Mouse (Mus musculus) adrenal gland, adult 8-10 months (tissue): ENCODE results near the gene Traip. TPM values are rescaled to one million over a fixed set of nuclear protein-coding genes. Genes with fewer than 3 reads are reported as not detected.

Experiments used
- DNase-seq: peaks from one replicate; pipeline ENCODE4 v3.0.0; 2022
- total RNA-seq, 4 experiments: library from RNA; stranded (reverse); gene quantifications; 2 replicates each; pipeline ENCODE4 v1.2.4; 2022

Traip gene
- total RNA-seq, 4 experiments from 2014 or later = 2.2 to 7.0 (median 4.2) TPM

DNA sequence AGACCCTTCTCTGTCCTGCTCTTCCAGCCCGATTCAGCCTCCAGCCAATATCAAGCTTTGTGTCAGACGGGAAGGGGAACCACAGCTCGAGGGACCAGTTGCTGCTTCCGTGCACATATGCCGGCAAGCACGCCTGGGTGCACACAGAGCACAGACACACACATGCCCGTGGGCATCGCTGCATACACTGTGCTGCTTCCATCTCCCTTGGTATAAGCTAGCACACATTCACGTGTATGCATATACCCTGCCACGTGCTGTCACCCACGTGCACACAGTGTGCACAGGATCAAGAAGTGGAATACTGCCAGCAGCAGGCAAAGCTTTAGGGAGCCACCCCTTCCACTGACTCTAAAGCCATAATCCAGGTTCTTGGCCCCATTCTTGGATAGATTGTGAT lies 15.8 kb upstream of the Traip start:
- no peak for DNase-seq

DNA sequence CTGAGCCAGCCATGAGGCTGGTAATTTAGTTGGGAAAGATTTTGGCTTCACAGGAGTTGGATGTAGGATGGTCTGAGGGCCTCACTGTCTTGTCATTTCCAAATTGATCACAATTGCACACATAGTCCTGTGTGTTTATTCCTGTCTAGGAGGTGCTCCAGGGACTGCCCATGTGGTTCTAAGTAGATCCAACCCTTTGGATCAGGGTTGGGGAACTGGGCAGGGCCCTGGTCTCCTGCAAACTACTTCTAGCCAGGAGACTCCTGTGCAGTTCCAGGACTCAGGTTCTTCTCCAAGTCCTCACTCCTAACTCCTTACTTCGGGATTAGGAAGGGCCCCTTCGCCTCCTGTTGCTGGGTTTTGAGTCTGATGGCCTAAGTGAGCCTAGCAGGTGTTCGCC lies 14.6 kb upstream of the Traip start, which contains the start of gene Camkv:
Gene Camkv, plus strand, starts transcription at position 301 of the 400 bp plus-strand sequence.
- DNase-seq = no peak

DNA sequence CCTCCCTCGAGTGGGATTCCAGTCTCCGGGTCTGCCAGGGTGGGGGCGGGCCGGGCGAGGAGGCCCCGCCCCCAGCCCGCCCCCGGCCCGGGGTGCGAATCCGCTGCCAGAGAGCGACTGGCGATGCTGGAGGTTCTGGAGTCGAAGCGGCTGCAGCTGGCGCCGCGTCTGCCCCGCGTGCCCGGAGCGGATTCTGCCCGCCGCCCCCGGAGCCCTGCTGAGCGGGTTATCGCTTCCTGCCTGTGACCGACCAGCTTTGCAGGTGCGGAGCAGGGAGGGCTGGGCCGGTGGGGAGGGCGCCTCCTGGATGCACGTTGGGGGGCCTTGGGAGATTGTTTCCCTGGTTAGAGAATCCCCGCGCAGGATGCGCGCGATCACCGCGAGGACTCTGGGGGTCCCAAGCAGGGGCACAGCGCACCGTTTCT lies 14.1 kb upstream of the Traip start:
- no peak for DNase-seq

DNA sequence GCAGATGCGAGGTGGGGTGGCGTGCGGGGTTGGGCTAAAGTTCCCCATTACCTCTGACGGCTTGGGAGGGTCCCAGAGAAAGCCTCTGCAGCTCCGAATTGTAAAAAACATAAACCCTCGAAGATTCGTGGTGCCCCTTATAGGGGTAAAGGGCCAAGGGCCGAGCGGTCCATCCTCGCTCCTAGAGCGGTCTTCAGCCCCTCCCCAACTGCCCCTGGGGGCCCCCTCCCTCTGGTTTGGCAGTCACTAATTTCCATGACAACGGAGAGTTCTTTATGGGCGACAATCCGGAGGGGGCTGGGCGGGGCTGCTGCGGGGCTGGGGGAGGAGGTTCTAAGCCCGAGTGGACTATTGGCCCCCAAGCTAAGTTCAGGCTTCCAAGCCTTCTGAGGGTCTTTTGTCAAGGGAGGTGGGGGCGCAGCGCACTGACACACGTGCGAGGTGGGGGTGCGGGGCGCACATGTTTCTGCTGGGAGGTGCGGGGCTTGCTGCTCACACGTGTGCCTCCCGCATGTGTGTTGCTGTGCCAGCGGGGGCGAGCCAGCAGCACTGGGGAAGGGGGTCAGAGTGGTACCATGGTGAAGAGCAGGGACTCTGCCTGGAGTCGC lies 13.6 kb upstream of the Traip start:
- DNase-seq = no peak

DNA sequence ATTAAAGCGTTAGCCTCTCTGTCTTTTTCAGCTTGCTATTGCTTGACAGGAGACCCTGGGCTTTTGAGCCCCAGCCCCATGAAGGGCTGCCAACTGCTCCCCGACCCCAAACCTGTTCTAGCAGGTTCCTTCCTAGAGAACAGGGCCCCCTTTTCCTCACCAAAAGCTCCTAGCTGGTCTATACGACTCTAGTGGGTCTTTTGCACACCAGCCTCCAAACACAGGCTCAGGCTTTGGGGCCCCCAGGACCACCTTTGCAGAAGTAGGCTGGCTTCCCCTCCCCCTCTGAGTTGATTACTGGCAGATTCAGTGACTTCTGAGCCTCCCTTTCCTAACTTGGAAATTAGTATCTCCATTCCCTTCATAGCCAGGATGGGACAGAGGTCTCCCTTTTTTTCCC lies 13.1 kb upstream of the Traip start:
- DNase-seq = no peak

DNA sequence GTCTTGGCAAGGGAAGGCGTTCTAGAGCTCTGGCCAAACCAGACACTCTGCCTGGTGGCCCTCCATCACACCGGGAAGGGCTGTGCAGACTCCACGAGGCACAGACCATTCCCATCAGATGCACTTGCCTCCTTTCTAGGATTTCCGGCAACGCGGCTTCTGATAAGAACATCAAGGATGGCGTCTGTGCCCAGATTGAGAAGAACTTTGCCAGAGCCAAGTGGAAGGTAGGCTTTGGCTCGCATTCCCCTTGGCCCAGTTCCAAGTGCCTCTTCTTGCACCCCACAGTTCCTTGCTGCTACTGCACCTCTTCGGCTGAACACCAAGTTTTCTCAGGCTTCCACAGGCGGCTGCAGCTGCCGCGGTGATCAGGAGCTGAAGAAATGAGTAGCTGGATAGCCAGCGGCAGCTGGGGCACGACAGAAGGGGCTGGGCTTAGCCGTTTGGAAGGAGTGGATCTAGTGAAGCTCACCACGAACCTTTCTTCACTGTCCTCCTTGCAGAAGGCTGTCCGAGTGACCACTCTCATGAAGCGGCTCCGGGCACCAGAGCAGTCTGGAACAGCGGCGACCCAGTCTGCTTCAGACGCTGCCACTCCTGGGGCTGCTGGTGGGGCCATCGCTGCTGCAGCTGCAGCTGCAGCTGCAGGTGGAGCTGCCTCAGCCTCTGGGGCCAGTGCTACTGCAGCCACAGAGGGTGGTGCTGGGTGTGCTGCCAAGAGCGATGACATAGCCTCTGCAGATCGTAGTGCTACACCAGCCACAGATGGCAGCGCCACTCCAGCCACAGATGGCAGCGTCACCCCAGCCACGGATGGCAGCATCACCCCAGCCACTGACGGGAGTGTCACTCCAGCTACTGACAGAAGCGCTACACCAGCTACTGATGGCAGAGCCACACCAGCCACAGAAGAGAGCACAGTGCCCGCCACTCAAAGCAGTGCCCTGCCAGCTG lies 2.4 kb upstream of the Traip start:
- DNase-seq = no peak

DNA sequence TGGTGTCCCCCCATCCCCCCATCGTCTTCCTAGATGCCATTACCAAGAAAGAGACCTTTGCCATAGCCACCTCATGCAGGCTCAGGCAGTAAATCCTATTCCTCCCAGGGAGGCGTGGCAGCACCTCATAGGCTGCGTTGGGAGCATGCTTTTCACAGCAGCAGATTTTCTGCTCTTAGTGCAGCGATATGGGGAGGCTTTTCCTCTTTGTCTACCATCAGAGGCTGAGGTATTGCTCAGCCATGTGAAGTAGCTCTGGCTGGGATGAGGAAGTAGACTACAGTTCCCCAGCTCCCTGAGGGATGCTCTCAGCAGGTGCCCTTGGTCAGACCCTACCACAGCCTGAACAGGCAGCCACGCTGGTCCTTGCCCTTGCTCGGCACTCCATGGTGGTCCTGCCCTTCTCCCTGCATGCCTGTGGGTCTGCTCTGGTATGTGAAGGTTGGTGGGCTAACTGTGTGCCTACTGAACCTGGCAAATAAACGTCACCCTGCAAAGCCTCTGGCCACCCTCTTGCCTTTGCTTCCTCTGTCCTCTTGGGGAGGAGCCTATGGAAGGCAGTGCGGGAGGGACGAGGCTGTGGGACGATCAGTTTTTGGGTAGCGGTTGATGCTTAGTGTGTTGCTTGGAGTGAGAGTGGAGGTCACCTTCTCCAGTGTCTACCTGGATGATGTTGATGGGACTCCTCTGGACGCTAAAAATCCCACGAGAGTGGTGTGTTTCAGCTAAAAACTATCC lies 583 bp upstream of the Traip start:
- DNase-seq = no peak

DNA sequence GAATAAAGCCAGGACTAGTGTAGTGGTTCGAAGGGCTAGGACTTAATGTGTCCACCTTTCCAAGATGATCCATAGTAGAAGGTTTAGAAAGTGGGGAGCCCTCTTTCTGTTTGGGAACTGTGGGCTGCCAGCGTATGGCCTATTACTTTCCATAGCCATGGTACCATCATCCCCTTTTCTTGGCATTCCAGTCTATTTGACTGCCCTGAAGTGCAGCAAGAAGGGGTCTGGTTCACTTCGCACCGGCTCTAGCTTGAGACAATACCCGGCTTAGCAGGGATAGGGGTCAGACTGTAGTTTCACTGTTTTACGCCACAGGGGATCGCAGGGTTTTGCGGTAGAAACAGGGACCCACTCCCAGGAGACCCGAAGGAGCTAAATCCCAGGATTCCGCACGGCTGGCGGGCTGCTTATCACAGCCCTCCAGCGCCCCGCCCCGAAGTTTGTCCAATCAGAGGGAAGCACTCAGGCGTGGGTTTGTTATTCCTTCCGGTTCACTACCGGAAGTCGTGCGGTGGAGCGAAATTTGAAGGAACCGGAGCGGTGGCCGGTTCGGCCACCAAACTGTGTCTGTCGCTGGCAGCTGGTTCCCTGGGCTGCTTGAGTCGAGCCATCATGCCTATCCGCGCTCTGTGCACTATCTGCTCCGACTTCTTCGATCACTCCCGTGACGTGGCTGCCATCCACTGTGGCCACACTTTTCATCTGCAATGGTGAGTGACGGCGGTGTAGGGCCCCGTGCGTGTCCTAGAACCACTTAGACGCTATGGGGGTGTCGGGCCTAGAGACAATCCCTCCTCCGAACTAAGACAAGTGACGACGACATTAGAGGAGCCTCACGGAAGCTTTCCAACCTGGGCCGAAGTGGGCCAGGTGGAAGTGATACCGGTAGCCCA lies 772 bp downstream of the Traip start:
- peak; percentile 86 for DNase-seq

DNA sequence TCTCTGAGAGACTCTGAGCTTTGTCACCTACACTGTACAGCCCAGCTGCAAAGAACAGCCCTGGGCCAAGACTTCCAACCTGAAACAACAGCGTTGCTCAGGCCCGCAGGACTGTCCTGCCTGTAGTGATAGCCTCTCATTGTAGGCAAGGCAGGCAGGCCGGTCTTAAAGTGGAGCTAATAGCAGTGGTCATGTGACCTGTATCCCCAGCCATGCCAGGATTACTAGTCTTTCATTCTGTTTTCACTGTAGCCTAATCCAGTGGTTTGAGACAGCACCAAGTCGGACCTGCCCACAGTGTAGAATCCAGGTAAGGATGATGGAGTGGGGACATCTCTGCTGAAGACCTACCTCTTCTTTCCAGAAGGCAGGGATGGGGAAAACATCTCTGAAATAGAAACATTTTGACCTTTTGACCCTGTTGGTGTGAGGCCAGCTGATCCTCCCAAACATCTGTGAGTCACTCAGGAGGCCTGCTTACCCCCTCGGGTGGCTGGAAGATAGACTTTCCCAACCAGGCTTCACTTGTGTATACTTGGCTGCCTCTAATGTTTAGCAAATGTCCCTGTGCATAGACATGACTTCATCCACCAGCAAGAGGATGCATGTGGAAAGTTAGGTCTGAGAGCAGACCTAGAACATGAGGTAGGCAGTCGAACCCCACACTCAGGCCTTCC lies 5.8 kb downstream of the Traip start:
- DNase-seq = no peak

DNA sequence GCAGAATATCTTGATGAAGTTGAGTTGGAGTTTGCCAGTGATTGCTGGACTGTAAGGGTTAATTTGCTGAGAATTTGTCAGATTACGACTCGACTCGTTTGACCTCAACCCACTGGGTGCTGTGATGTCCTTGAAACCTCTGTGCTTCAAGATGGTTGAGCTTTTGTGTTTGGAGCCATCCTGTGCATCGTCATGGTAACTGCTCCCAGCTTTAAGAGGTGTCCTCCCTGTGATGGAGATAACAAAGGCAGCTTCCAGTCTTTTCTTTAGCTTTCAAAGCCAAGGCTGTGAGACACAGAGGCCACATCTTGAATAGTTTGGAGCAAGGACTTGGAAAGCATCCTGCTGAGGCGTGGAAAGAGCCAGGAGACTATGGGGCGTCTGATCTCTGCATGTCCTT lies 7.2 kb downstream of the Traip start:
- no peak for DNase-seq

DNA sequence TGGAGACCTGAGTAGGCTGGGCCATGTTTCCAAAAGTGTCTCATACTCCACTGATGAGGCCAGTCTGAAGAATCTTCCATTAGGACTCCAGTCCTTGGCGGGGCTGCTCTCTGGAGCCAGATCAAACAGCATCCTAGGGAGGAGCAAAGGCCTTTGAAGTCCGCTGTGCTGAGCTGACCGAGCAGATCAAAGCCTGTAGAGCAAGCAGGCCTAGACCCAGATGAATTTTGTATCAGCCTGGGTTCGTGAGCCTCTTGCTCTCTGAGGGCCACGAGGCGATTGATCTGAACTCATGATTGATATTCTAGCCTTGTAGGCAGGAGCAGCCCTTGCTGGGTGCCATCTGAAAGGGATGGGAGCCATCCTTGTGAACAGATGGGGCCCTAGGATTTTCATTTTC lies 10.0 kb downstream of the Traip start:
- DNase-seq = peak; percentile 66

DNA sequence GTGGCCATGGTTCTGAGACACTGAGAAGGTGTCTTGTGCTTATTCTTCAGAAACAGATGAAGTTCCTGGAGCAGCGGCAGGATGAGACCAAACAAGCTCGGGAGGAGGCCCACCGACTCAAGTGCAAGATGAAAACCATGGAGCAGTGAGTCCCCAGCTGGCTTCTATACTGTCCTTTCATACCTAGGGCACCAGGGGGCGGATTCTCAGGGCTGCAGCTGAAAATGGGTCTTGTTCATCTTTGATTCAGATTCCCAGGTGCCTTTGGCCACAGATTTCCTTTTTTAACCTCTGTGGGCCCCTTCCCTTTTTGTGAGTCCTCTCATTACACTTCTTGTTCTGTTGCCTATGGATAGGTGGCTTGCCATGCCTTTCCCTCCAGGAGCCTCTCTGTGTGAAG lies 11.0 kb downstream of the Traip start:
- no peak for DNase-seq

DNA sequence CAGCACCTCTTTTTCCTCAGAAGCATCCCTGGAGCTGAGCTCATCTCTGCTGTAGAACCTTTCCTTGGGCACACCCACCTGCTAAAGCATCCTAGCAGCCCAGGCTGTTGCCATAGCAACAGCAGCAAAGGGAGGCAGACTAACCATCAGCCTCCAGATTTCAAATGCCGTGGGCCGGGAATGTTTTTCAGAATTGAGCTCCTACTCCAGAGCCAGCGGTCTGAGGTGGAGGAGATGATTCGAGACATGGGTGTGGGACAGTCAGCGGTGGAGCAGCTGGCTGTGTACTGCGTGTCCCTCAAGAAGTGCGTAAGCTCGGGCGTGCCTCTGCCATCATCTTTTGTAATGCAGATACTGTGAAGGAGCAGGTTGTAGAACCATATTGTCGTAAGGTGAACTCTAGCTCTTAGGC lies 11.4 kb downstream of the Traip start:
- DNase-seq = no peak

DNA sequence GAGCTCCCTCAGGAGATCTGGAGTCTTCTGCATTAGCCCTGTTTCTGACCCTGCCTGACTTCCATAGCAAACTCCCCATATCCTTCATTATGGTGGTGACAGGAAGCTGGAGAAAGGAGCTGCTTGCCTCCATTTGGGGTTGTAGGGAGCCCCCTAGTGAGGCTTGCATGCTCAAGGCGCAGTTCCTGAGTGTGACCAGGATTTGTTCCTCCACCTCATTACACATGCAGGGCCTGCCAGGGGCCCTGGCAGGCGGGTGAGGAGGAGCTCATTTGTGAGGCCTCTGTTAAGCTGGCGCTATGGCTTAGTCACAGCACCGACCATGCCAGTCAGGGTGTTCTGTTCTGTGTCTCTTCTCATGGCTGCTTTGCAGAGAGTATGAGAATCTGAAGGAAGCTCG lies 11.9 kb downstream of the Traip start:
- DNase-seq = no peak

DNA sequence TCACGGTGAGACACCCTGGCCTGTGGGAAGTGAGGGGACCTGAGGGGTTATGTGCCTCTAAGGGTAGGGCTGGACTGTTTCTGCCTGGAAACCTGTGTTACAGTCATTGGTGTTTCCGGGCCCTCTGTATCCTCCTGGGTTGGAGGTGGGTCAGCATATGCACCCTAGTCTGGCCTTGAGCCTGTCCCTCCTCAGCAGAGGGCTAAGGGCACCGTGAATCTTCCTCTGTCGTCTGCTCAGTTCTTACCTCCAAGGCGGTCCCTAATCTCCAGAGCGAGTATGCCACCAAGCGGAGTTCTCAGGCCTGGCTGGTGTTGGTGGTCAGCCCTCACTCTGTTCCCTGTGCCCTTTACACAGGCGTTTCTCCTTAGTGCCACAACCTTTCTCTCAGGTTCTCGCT lies 13.0 kb downstream of the Traip start:
- DNase-seq = no peak

DNA sequence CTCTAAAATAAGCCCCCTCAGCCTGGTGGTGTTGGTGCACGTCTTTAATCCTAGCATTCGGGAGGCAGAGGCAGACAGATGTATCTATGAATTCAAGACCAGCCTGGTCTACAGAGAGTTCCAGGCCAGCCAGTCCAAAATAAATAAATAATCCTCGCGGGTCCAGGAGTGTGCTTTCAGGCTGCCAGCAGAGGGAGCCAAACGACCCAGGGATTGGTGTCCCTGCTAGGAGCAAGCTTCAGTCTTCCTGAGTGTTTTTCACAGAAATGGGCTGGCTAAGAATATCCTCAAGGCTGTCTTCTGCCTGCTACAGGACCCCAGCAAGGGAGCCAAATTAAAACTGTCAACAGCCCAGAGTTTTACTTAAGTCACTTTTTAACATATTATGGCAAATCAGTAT lies 13.8 kb downstream of the Traip start:
- peak; percentile 48 for DNase-seq

DNA sequence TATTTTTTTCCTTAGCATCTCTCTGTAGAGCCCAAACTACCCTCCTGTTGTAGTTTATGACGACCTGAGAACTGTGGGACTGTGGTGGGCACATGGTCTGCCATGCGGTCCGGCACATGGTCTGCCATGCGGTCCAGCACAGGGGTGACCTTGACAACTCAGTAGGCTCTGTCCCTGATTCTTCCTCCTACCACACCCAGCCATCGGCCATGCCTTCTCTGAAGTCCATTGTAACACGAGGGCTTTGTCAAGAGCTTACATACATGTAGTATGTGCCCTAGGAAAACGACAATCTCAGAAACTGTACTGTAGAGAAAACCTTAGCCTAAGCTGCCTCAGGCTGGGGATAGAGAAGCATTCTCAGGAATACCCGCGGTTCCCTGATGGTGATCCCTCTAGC lies 14.7 kb downstream of the Traip start:
- no peak for DNase-seq

DNA sequence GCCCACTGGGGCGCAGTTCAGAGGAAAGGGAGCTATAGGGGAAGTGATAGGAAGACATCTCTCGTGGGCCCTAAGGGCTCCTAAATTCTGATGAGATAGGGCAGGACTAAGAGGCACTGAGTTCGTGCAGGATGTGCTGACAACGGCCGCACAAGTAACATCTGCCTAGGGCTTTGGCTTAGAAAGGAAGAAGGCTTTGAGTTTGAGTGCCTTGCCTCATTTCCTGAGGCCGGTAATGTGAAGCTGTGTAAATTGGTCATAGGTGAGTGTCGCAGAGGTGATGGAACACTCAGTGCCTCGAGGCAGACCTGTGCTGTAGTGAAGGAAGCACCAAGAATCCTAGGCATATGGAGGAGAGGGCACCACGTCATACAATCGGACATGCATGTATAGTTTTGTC lies 16.7 kb downstream of the Traip start:
- no peak for DNase-seq

DNA sequence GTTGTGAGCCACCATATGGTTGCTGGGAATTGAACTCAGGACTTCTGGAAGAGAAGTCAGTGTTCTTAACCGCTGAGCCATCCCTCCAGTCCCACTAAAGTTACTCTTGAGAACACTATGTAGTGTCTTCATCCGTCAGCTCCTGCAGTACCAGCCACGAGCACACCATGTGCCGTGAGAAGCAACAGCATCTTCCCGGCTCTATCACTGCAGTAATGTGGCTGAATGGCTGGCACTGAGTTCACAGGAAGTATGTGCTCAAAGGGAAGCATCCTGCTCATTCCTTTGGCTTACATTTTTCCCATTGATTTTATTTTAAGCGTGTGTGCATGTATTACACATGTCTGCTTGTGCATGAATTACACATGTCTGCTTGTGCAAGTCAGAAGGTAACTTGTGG lies 17.5 kb downstream of the Traip start:
- no peak for DNase-seq

DNA sequence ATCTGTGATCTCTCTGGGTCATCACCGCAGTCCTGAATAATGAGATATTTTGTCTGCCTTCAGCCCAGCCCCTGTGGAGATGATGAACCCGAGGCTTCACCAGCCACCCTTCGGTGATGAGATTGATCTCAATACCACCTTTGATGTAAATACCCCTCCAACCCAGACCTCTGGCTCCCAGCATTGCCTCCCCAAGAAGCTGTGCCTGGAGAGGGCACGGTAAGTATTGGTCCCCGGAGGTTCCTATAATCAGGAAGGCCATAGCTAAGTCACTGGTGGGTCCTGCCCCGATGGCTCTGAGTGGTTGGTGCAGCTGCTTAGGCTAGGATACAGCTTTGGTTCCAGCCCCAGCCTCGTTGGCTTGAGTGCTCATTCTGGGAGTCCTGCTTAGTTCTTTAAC lies 18.6 kb downstream of the Traip start:
- no peak for DNase-seq

DNA sequence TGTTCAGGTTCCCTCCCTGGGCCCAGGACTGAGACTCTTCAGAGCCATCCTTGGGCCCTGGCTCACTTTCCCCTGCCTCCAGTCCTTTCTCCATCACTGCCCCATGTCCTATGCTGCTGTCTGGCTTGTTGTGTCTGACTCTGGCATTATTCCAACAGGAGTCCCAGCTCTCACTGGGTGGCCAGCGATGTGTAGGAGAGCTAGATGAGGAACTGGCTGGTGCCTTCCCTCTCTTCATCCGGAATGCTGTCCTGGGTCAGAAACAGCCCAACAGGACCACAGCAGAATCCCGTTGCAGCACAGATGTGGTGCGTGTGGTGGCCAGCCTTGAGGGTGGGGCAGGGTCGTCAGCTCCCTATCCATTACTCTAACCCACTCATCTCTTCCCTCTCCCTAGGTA lies 20.4 kb downstream of the Traip start:
- no peak for DNase-seq
